Mouse (Mus musculus) effector memory CD4-positive, alpha-beta T cell, adult 5 months (primary cell): Measurements from ENCODE around the gene Gm9040. TPM values are rescaled to one million over a fixed set of nuclear protein-coding genes. Genes with fewer than 3 reads are reported as not detected.

Experiments used
- polyA plus RNA-seq: library from polyadenylated mRNA; unstranded; fragments of 100-300 nt; shearing (Covaris generic); gene quantifications from one replicate; pipeline ENCODE4 v1.2.1, GENCODE M21; 2017

Gm9040 gene
- polyA plus RNA-seq: not detected

DNA sequence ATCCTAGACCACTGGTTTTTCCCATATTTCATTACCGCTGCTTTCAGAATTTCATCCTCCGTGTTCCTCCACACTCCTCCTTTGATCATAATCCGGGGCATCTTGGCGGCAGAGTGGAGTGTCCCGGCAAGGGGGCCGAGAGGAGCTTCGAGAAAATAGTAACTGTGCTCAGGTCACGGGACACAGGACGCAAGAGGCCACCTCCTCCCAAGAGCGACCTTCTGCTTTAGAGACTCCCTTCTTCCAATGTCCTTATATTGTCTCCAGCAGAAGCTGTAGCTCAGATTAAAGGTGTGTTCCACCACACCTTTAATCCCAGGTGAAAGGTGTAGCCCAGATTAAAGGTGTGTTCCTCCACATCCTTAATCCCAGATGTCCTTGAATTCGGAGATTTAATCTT, at the start of gene Gm9040:
Gm9040 (minus strand) TSS at position 101 of the 400 bp plus-strand sequence.

DNA sequence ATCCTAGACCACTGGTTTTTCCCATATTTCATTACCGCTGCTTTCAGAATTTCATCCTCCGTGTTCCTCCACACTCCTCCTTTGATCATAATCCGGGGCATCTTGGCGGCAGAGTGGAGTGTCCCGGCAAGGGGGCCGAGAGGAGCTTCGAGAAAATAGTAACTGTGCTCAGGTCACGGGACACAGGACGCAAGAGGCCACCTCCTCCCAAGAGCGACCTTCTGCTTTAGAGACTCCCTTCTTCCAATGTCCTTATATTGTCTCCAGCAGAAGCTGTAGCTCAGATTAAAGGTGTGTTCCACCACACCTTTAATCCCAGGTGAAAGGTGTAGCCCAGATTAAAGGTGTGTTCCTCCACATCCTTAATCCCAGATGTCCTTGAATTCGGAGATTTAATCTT, 27.2 kb upstream of the Gm9040 start, which contains the start of gene Gm9049:
Gm9049 (minus strand) TSS at position 101 of the 400 bp plus-strand sequence.

DNA sequence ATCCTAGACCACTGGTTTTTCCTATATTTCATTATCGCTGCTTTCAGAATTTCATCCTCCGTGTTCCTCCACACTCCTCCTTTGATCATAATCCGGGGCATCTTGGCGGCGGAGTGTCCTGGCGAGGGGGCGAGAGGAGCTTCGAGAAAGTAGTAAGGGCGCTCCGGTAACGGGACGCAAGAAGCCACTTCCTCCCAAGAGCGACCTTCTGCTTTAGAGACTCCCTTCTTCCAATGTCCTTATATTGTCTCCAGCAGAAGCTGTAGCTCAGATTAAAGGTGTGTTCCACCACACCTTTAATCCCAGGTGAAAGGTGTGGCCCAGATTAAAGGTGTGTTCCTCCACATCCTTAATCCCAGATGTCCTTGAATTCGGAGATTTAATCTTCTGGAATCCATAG, 21.8 kb upstream of the Gm9040 start, which contains the start of gene Gm9048:
Gm9048 (minus strand) TSS at position 101 of the 400 bp plus-strand sequence.

DNA sequence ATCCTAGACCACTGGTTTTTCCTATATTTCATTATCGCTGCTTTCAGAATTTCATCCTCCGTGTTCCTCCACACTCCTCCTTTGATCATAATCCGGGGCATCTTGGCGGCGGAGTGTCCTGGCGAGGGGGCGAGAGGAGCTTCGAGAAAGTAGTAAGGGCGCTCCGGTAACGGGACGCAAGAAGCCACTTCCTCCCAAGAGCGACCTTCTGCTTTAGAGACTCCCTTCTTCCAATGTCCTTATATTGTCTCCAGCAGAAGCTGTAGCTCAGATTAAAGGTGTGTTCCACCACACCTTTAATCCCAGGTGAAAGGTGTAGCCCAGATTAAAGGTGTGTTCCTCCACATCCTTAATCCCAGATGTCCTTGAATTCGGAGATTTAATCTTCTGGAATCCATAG, 16.4 kb upstream of the Gm9040 start, which contains the start of gene Gm9046:
Gm9046 (minus strand) TSS at position 101 of the 400 bp plus-strand sequence.

DNA sequence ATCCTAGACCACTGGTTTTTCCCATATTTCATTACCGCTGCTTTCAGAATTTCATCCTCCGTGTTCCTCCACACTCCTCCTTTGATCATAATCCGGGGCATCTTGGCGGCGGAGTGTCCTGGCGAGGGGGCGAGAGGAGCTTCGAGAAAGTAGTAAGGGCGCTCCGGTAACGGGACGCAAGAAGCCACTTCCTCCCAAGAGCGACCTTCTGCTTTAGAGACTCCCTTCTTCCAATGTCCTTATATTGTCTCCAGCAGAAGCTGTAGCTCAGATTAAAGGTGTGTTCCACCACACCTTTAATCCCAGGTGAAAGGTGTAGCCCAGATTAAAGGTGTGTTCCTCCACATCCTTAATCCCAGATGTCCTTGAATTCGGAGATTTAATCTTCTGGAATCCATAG, 11.0 kb upstream of the Gm9040 start, which contains the start of gene Gm9045:
Gm9045 (minus strand) TSS at position 101 of the 400 bp plus-strand sequence.

DNA sequence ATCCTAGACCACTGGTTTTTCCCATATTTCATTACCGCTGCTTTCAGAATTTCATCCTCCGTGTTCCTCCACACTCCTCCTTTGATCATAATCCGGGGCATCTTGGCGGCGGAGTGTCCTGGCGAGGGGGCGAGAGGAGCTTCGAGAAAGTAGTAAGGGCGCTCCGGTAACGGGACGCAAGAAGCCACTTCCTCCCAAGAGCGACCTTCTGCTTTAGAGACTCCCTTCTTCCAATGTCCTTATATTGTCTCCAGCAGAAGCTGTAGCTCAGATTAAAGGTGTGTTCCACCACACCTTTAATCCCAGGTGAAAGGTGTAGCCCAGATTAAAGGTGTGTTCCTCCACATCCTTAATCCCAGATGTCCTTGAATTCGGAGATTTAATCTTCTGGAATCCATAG, 5.5 kb upstream of the Gm9040 start, which contains the start of gene Gm9044:
Gm9044 (minus strand) TSS at position 101 of the 400 bp plus-strand sequence.

DNA sequence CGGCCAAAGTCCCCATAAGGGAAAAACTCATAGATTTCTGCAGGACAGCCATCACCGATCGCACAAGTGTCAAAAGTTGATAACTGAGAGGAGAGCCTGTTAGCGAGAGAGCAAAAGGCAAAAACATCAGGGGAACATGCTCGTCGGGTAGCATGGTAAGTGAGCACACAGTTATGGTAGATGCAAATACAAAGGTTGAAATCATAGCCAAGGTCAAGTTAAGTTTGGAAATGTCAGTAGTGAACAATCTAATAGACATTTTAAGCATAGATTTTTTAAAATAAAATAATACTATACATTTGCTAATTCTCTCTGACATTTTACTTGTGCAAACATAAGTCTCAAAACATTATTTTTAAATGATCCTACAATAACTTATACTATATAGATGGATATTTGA, 31.8 kb downstream of the Gm9040 start, which contains the start of gene Iltifb:
Iltifb (minus strand) TSS at position 101 of the 400 bp plus-strand sequence.

Other genes with a start within 250 kb of the Gm9040 start
- gene Mdm1, start 185.2 kb downstream of the Gm9040 start, polyA plus RNA-seq: 8.9 TPM
- gene Il22, start 122.0 kb downstream of the Gm9040 start, polyA plus RNA-seq: 0.52 TPM
- not detected for gene Gm32717, start 86.2 kb downstream of the Gm9040 start, polyA plus RNA-seq
- not detected for gene Gm32802, start 68.3 kb downstream of the Gm9040 start, polyA plus RNA-seq
- not detected for gene Iltifb, start 31.9 kb downstream of the Gm9040 start, polyA plus RNA-seq
- not detected for gene Gm9044, start 5.4 kb upstream of the Gm9040 start, polyA plus RNA-seq
- not detected for gene Gm9045, start 10.9 kb upstream of the Gm9040 start, polyA plus RNA-seq
- not detected for gene Gm9046, start 16.3 kb upstream of the Gm9040 start, polyA plus RNA-seq
- gene Gm9048, start 21.7 kb upstream of the Gm9040 start, polyA plus RNA-seq: not detected
- not detected for gene Gm9049, start 27.1 kb upstream of the Gm9040 start, polyA plus RNA-seq
- 557 TPM for gene Ifng, start 114.1 kb upstream of the Gm9040 start, polyA plus RNA-seq